Mouse (Mus musculus) frontal cortex, adult 2 months (tissue): ENCODE measurements around the gene Gna13. TPM values are rescaled to one million over a fixed set of nuclear protein-coding genes. Genes with fewer than 3 reads are reported as not detected.

Experiments
- polyA plus RNA-seq: library from polyadenylated mRNA; depleted of rRNA; stranded (reverse); fragments of >200 nt; gene quantifications from 2 replicates; pipeline ENCODE4 v1.2.3, GENCODE M21; 2012; rRNA removed

The Gna13 gene
- polyA plus RNA-seq, 1 experiment, result 33.0 TPM

Other genes with a start within 250 kb of the Gna13 start
- not detected in 2 replicates for gene E030025P04Rik, start 218.5 kb upstream of the Gna13 start, polyA plus RNA-seq
- gene Rgs9, start 64.7 kb upstream of the Gna13 start, polyA plus RNA-seq, result 19.7 and 24.3 TPM in 2 replicates
- gene 9930022D16Rik, start 51.1 kb downstream of the Gna13 start, polyA plus RNA-seq, result 0.06 TPM in 1 of 2 replicates, not detected in the other
- gene Amz2, start 63.1 kb downstream of the Gna13 start, polyA plus RNA-seq, result 62.0 and 65.4 TPM in 2 replicates
- gene Arsg, start 110.5 kb downstream of the Gna13 start, polyA plus RNA-seq, result 13.5 and 17.2 TPM in 2 replicates
- gene Slc16a6, start 110.8 kb downstream of the Gna13 start, polyA plus RNA-seq, result 7.4 and 9.0 TPM in 2 replicates
- 18.6 and 18.8 TPM in 2 replicates for gene Wipi1, start 249.1 kb downstream of the Gna13 start, polyA plus RNA-seq